Comparison of ENCODE assay signal across 8 mouse cellular contexts in genomic region chr17:31295892-31296781, GRCm38 (mm10). TPM values are rescaled to one million over a fixed set of nuclear protein-coding genes. Genes with fewer than 3 reads are reported as not detected.
DNase-seq lines count a peak whose midpoint lies in the region; ATAC-seq and TF ChIP-seq lines count a peak whose summit lies in the region.

No protein-coding gene starts in this region.

- H3K27ac ChIP-seq in forebrain, embryonic 16.5 days (ENCODE audit: low read length) = peak overlapping the region; percentile 60
- H3K27ac ChIP-seq in lung, embryonic 16.5 days (ENCODE audit: low read length) = peak overlapping the region; percentile 70
- H3K27ac ChIP-seq in olfactory bulb, adult 2 months (ENCODE audit: insufficient read depth, low read depth, low read length) = no peak overlapping the region
- peak overlapping the region; percentile 69 for H3K27ac ChIP-seq in thymus, adult 2 months (ENCODE audit: control insufficient read depth, insufficient read depth, low read length)

- peak overlapping the region; percentile 81 for H3K9ac ChIP-seq in forebrain, embryonic 16.5 days (replicated peaks; ENCODE audit: low read depth, low read length)
- peak overlapping the region; percentile 72 for H3K9ac ChIP-seq in lung, embryonic 16.5 days (ENCODE audit: low read length)

- H3K27me3 ChIP-seq in forebrain, embryonic 16.5 days (replicated peaks; ENCODE audit: control insufficient read depth, insufficient read depth, low read length) = no peaks in the 10 kb centered on the region
- no peaks in the 10 kb centered on the region for H3K27me3 ChIP-seq in lung, embryonic 16.5 days (ENCODE audit: control insufficient read depth, insufficient read depth, low read depth, low read length)
- H3K27me3 ChIP-seq in thymus, adult 2 months (ENCODE audit: control insufficient read depth, insufficient read depth, low read length) = no peaks in the 10 kb centered on the region

- no peak for TF ChIP-seq CTCF in olfactory bulb, adult 2 months (IDR thresholded peaks at IDR 0.05; ENCODE audit: insufficient read depth, low read depth, low read length)
- no peak for TF ChIP-seq CTCF in thymus, adult 2 months (IDR thresholded peaks at IDR 0.05; ENCODE audit: borderline replicate concordance, control insufficient read depth, extremely low read depth, insufficient read depth, low read length, poor library complexity)

- ATAC-seq in forebrain, embryonic 16.5 days = peak; percentile 81
- ATAC-seq in lung, embryonic 16.5 days (ENCODE audit: low read depth) = peak; percentile 82

- peak overlapping the region; percentile 69 for H3K4me3 ChIP-seq in forebrain, embryonic 16.5 days (replicated peaks; ENCODE audit: low read length)
- H3K4me3 ChIP-seq in lung, embryonic 16.5 days (ENCODE audit: low read length) = peak overlapping the region; percentile 55
- peak overlapping the region; percentile 60 for H3K4me3 ChIP-seq in olfactory bulb, adult 2 months (ENCODE audit: insufficient read depth, low read depth, low read length)
- H3K4me3 ChIP-seq in thymus, adult 2 months (ENCODE audit: control insufficient read depth, insufficient read depth, low read length) = peak overlapping the region; percentile 85

- H3K36me3 ChIP-seq in forebrain, embryonic 16.5 days (ENCODE audit: control insufficient read depth, insufficient read depth) = no peaks in the 10 kb centered on the region
- H3K36me3 ChIP-seq in lung, embryonic 16.5 days (ENCODE audit: control insufficient read depth, insufficient read depth, low read length) = no peaks in the 10 kb centered on the region
- no peaks in the 10 kb centered on the region for H3K36me3 ChIP-seq in thymus, adult 2 months (ENCODE audit: control insufficient read depth, insufficient read depth, low read length)

- peak overlapping the region; percentile 96 for H3K4me2 ChIP-seq in forebrain, embryonic 16.5 days (ENCODE audit: low read length)
- peak overlapping the region; percentile 90 for H3K4me2 ChIP-seq in lung, embryonic 16.5 days (ENCODE audit: low read depth, low read length)

- H3K4me1 ChIP-seq in forebrain, embryonic 16.5 days (replicated peaks; ENCODE audit: control insufficient read depth, insufficient read depth, low read length) = peaks cover 23% of the 10 kb centered on the region
- H3K4me1 ChIP-seq in lung, embryonic 16.5 days (replicated peaks; ENCODE audit: control insufficient read depth, insufficient read depth, low read length) = peaks cover 13% of the 10 kb centered on the region
- peaks cover 19% of the 10 kb centered on the region for H3K4me1 ChIP-seq in olfactory bulb, adult 2 months (ENCODE audit: control insufficient read depth, insufficient read depth, low read length)
- peaks cover 46% of the 10 kb centered on the region for H3K4me1 ChIP-seq in thymus, adult 2 months (replicated peaks; ENCODE audit: control insufficient read depth, insufficient read depth, low read length)

- under 1% methylated on average over 67 of the region's 68 CpGs for WGBS in forebrain, embryonic 16.5 days
- under 1% methylated on average over 66 of the region's 68 CpGs for WGBS in lung, embryonic 16.5 days
- 1% methylated on average over 68 of the region's 68 CpGs for WGBS in olfactory bulb, adult 2 months
- under 1% methylated on average over 68 of the region's 68 CpGs for WGBS in thymus, adult 2 months

- TF ChIP-seq POLR2A in olfactory bulb, adult 2 months (IDR thresholded peaks at IDR 0.05; ENCODE audit: insufficient read depth, low read depth, low read length) = no peak; the same call in 1 of the 2 replicates
- TF ChIP-seq POLR2A in thymus, adult 2 months (IDR thresholded peaks at IDR 0.05; ENCODE audit: control insufficient read depth, extremely low read depth, insufficient read depth, low read length, poor library complexity) = 0 out of 2 replicates have a peak, but pooled peaks have one; percentile 11

- no peaks in the 10 kb centered on the region for H3K9me3 ChIP-seq in forebrain, embryonic 16.5 days (ENCODE audit: control insufficient read depth, low read length)
- no peaks in the 10 kb centered on the region for H3K9me3 ChIP-seq in lung, embryonic 16.5 days (ENCODE audit: control insufficient read depth, low read length)

- DNase-seq in ES-CJ7 (ENCODE audit: low read depth, low spot score) = peak; percentile 70
- DNase-seq in cerebellum, adult 18-20 months = peak; percentile 55 to 66
- peak; percentile 86 for DNase-seq in heart, postnatal 4 days
- peak; percentile 67 for DNase-seq in layer of hippocampus, adult 9-11 months
- peak; percentile 88 for DNase-seq in thymus, adult 2 months

RNA-seq across cellular contexts. Expression of gene Slc37a1, which starts 9.5 kb away (rescaled TPM):
- polyA plus RNA-seq in forebrain, embryonic 16.5 days (2015; fragmentation: Nextera tagmentation; extraction: Ambion mirVana) = 9.9 and 14.2 TPM in 2 replicates
- 10 to 100 TPM; 10.8 to 11.6 TPM for total RNA-seq in heart, postnatal 4 days (2021)
- polyA plus RNA-seq in lung, embryonic 16.5 days (2015; fragmentation: Nextera tagmentation; extraction: Ambion mirVana) = 13.4 and 13.5 TPM in 2 replicates
- polyA plus RNA-seq in olfactory bulb, adult 2 months (2012; ENCODE audit: insufficient read depth, insufficient read length, low replicate concordance, missing spikeins) = not detected in 2 replicates
- polyA plus RNA-seq in thymus, adult 2 months (2012; rRNA removed) = 59.6 and 59.7 TPM in 2 replicates

RNA-seq across cellular contexts. Expression of gene Rsph1, which starts 19.0 kb away (rescaled TPM):
- polyA plus RNA-seq in forebrain, embryonic 16.5 days (2015; fragmentation: Nextera tagmentation; extraction: Ambion mirVana) = 3.7 and 4.5 TPM in 2 replicates
- 1 to 10 TPM; 1.7 to 2.4 TPM for total RNA-seq in heart, postnatal 4 days (2021)
- 20.1 and 24.0 TPM in 2 replicates for polyA plus RNA-seq in lung, embryonic 16.5 days (2015; fragmentation: Nextera tagmentation; extraction: Ambion mirVana)
- not detected in 2 replicates for polyA plus RNA-seq in olfactory bulb, adult 2 months (2012; ENCODE audit: insufficient read depth, insufficient read length, low replicate concordance, missing spikeins)
- 0.29 and 0.51 TPM in 2 replicates for polyA plus RNA-seq in thymus, adult 2 months (2012; rRNA removed)

Comparison
In these comparisons a context has a peak if more than half of its experiments do, and no peak if none do; other contexts are left out.
1. RNA of gene Slc37a1, which starts 9.5 kb away (polyA plus RNA-seq): 59.6 to 59.7 TPM in thymus, adult 2 months, 9.9 to 14.2 TPM in forebrain, embryonic 16.5 days and 13.4 to 13.5 TPM in lung, embryonic 16.5 days; not detected in olfactory bulb, adult 2 months; every median in the first group is over 10 times any median in the second.
2. Peak in every context shown above with its lines, with median percentiles within 50 percentile points of each other: DNase-seq and H3K4me3 ChIP-seq.